Mouse (Mus musculus) cerebellum, postnatal 10 days (tissue): ENCODE data around the gene Elmod3.

Source experiments
- DNase-seq, 2 experiments: peaks; one replicate each; pipeline ENCODE4 v3.0.0; 2021; ENCODE audit warnings: mixed read lengths in 2 of 2

Gene Elmod3

DNA sequence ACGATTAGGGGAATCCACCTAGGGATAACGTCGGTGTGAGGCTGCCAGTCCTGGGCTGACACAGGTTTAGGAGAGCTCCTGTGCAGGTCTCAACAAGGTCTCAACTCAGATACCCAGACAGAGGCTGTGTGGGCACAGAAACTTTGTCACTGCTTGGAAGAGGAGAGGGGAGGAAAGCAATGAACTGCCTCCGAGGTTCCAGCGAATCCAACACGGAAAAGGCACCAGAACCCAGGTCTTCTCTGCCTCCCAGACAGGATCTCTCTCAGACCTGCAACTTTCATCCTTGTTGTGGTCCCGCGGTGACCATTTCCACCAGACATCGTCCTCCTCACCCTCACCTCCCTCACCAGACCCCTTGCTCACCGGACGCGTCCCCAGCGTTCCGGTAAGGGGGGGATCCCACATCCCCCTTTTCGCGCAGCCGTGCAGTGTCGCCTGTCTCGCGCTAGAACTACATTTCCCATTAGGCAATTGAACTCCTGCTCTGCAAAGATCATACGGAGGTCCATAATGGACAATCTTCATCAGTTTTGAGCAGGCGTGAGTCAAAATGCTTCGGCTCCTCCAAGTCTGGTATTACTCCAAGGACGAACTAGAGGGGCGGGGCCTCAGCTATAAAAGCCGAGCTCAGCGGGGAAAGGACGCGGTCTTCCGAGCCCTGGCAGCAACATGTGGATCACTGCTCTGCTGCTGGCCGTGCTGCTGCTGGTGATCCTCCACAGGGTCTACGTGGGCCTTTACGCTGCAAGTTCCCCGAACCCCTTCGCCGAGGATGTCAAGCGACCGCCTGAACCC lies at the start of gene Elmod3, which contains the start of gene Retsat:
Gene Elmod3, minus strand, starts transcription at position 458 of the 798 bp plus-strand sequence.
Gene Retsat, plus strand, starts transcription at position 520 of the 798 bp plus-strand sequence.
- DNase-seq, result peak; percentile 89 to 91

- peak; percentile 88 to 92 for DNase-seq
Measured at GRCm38 (mm10) chr6:72647383-72647820, 49.2 kb upstream of the Elmod3 start.

DNA sequence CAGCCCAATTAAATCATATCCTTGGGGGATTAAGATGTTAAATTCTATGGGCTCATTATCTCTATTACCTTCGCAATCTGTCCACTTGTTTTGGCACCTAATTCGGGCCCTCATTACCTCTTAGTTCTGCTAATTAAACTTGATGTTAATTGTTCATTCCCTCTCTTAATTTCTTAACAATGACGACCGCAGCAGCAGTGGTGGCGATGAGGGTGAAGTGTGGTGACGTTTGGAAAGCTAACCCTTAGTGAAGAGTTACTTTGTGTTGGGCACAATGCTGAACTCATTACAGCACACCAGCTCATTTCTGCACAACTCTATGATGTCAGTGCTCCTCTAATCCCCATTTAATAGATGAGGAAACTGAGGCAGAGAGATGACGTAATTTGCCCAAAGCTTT lies 47.2 kb upstream of the Elmod3 start:
- DNase-seq, result no peak

DNA sequence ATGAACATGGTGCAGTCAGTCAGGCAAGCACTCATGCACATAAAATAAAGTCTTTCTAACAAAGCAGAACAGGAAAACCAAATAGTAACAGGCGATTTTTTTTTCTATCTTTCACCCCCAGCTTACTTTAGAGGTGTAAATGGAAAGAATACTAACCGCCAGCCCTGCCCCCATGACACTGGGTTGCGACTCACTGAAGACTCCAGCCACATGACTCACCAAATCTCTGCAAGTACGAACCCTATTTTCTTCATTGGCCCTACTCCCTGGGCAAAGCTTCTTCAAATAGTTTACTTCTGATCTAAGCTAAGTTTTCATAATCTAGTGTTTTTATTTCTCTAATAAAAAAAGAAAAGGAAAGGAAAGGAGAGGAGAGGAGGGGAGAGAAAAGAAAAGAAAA lies 46.4 kb upstream of the Elmod3 start:
- DNase-seq, result no peak

DNA sequence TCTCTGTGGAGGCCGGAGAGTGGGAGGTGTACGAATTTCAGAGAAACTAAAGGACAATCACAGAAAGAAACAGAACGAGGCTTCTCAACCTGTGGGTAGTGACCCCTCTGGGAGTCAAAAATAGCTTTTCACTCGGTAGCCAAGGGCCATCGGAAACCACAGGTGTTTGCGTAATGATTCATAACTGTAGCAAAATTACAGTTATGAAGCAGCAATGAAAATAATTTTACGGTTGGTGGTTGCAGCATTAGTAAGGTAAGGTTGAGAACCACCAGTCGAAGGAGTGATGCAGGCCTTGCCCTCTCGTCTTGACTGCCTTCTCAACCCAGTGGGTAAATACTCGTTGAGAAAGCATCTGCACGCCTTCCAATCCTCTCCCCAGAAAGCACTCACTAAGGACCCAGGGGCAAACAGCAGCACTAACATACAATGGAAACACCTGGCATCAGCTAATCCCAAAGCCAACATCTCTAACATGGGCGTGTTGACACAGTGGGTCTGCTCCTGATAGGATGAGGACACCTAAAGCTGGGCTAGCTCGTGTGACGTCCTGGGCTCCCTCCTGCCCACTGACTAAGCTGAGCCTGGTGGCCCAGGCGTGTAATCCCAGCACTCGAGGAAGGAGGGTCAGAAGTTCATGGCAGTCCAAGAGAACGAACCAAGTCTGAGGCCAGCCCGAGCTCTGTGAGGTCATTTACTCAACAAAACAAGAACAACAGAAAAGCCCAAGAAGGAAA lies 43.2 kb upstream of the Elmod3 start:
- no peak for DNase-seq

GRCm38 (mm10) chr6:72636940-72637339 lies 38.7 kb upstream of the Elmod3 start:
- DNase-seq, result peak; percentile 36 to 40

DNA sequence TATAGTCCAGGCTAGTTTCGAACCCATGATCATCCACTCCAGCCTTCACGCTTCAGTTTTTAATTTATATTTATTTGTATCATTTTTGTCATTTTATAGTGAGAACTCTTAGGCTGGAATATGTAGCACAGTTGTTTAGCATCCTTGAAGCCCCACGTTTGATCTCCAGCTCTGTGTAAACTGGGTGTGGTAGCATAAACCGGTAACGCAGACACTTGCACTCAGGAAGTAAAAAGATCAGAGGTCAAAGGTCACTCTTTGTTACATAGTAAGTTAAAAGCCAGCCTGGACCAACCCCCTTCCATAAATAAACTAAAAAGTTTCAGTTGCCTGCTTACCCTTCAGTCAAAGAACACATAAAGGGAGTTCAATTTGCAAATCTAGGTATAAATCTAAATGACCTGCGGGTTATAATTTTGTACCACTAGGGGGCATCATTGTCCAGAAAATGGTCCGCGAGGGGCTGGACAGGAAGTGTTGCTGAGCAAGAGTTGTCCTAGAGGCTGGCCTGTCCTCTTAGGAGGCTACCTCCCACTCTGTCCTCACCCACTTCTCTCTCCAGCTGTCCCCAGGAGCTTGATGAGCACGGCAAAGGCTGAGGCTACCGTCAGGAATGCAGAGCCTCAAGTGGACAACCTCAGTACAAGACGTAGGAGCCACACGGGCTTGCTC lies 37.7 kb upstream of the Elmod3 start:
- peak; percentile 74 to 84 for DNase-seq

DNA sequence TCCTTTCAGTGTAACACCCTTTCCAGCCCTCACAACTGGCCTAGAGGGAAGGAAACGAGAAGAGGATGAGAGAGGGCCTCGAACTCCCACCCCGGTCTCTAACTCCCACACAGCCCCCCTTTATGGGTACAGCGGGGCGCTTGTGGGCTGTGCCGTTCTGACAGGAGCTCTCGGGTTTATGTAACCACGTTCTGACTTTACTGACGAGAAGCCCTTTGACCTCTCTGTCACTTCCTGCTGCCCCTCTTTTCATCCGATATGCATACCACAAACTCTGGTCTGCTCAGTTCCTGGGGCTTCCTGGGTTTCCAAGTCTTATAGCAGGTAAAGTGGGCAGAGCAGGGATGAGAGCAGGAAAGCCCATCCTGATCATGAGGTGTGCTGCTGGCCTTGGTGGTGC lies 36.1 kb upstream of the Elmod3 start:
- DNase-seq, result no peak

DNA sequence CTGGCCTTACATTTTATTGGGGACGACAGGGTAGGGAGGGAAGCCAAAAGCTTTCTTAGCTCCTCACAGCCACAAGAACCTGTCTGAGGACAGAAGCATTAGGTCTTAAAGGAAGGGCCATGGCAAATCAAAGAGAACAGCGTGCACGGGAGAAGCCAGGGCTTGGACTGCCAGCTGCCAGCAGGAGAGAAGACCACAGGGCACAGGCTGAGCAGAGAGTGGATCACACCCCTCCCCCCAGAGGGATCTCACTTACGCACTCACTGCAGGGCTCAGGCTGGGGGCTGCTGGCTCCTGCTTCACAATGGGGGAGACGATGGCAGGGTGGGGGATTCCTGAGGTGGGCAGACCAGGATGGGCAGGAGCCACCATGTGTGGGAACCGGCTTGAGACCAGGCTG lies 33.5 kb upstream of the Elmod3 start:
- DNase-seq, result peak; percentile 86

- DNase-seq, result peak; percentile 72 to 73
Measured at GRCm38 (mm10) chr6:72630961-72631360, 32.7 kb upstream of the Elmod3 start.

DNA sequence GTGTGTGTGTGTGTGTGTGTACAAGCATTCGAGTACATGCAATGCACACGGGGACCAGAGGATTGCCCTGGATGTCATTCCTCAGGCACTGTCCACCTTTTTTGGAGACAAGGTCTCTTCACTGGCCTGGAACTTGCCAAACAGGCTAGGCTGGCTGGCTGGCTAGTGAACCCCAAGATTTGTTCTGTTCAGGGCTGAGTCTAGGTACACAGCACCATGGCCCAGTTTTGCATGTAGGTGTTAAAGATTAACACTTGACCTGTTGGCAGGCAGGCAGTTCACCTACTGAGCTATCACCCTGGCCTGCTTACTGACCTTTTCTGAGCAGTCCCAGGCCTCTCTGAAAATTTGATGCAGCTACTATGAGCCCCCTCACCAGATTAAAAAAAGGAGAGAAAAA lies 32.2 kb upstream of the Elmod3 start:
- peak in 1 of 2 experiments; percentile 38 for DNase-seq

DNA sequence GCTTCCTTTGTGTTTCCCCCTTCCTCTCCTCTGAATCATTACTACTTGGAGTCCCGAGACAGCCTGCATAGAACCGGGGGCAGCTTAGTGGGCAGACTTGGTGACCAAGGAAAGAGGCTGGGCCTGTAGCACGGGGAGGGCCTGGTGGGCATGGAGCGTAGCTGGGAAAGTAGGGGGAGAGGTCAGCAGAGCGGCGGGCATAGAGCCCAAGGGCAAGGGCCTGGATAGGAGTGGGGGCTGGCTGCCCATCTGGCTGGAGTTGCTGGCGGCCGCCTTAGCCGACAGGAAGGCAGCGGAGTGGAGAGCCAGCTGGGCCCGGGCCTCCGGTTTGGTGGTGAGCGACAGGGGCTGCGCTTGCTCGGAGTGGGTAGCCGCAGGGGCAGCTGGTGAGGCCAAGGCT lies 29.1 kb upstream of the Elmod3 start:
- peak; percentile 89 to 92 for DNase-seq

DNA sequence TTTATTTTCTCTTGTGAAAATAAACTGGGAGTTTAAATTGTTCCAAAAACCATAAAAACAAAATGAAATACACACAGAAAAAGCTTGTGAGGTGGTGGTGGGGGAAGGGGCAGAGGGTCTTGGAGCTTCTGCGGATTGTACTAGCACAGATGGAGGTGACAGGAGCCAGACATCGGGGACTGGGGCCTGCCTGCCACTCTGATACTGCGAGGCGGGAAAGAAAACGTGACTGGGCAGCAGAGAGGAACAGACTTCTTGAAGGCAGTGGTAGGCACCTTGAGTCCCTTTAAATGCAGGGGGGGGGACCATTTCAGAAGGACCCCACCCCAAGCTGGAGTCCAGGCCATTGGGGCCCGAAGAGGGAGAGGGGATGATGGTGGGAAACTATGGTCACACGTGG lies 28.2 kb upstream of the Elmod3 start:
- peak; percentile 52 to 58 for DNase-seq

- DNase-seq, result peak; percentile 64 to 78
Measured at GRCm38 (mm10) chr6:72623661-72624402, 25.6 kb upstream of the Elmod3 start.

DNA sequence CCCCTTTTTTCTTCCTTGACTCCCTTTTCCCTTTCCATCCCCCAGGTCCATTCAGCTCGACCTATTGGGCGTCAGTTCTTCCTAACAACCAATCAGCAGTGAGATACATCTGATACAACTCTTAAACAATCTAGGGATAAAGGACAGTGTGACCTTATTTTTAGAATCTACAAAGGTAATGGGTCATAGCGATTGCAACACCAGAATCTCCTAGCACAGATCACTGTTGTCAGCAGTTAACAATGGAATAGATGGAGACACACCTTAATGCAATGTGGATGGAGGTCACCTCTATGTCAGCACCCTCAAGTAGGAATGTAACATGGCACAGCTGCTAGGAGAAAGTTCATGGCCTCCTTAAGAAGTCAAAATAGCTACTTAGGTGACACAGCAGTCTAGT lies 24.7 kb upstream of the Elmod3 start:
- no peak for DNase-seq

DNA sequence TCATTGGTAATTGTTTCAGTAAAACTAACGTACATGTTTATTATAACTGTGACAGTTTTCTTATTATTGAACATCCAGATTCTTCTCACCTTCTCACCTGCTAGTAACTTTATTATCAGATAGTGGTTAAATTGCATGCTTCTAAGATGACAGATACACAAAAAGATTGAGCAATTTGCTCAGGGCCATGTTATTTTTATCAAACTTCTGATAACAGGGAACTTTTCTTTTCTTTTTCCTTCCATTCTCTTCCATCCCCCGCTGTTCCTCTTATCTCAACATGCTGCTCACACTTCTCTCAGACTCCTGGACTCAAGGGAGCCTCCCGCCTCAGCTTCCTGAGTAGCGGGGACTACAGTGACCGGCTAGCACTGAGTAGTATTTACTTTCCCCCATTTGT lies 22.7 kb upstream of the Elmod3 start:
- DNase-seq, result no peak

DNA sequence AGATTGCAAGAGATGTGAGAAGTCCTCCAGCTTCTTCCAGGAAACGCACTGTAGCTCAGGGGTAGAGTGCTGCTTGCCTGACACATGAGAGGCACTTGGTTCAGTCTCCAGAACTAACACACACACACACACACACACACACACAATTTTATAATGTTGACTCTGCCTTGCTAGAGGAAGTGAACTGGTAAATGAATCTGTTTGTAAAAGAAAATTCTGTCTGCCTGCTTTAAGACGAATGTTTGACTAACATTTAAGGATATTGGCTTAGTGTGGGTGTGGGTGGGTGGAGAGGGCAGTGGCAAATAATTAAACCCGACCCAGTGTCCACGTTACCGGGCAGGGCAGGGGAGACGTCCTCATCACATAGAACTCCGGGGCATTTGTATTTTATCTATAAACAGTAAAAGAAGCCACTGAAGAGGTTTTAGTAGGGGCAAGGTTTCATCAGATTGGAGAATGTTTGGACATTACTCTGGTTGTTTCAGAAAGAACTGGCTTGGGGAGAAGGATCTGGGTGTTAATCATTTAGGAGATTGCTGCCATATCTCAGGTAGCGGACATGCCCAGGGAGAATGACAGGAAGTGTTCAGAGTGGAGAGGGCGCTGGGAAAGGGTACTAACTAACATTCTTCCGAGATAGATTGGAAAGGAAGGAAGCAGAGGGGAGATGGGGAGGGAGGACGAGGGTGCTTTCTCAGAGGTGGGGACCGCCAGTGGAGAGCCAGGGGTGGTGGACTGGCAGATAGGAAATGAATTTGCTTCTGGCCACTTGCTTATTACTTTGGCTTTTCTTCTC lies 21.7 kb upstream of the Elmod3 start:
- DNase-seq, result no peak

GRCm38 (mm10) chr6:72616643-72617288 lies 18.6 kb upstream of the Elmod3 start, which contains the start of gene Tgoln1:
Gene Tgoln1 (minus strand): TSS chr6:72617000.
- peak; percentile 97 for DNase-seq

DNA sequence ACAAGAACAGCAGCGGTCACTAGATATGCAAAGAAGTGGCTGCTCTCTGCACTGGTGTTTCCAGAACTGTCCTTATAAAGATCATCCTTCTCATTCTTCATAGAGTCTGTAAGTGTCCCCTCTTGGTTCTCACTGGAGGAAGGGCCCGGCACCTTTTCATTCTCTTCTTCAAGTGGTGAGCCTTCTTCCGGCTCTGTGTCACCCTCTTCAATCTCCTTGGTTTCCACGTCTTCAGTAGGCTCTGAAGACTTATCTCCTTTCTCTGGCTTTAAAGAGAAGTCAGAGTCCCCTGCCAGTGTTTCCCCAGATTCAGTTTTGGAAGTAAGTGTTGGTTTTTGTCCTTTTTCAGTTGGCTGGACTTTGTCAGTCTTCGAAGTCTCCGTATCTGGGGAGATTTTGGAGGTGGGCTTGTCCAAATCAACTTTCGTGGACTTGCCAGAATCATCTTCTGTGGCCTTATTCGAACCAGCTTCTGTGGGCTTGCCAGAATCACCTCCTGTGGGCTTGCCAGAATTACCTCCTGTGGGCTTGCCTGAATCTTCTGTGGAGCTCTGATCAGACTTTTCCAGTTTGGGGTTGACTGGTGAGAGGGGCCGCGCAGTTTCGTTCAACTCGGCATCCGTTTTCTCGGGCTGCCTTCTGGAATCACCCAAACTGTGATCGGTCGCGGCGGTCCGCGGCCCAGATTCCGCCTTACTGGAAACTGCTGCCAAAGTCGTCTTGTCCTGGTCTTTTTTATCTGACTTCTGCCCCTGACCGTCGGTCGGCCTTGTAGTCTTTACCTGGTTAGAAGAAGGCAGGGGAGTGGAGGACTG lies 17.6 kb upstream of the Elmod3 start:
- DNase-seq, result peak in 1 of 2 experiments; percentile 41

GRCm38 (mm10) chr6:72615151-72615550 lies 16.9 kb upstream of the Elmod3 start:
- no peak for DNase-seq
